Mouse (Mus musculus) ovary, postnatal 36 days (tissue): ENCODE results near the gene B3galt2.
"Not testable (repeated sequence)": the region's sequence is repeated elsewhere in the genome, so short reads cannot be mapped to it uniquely, and the experiment has no call there.

ENCODE experiments used
- DNase-seq: peaks from one replicate; pipeline ENCODE4 v3.0.0; 2022; ENCODE audit warnings: low spot score, mixed read lengths

B3galt2 gene

DNA sequence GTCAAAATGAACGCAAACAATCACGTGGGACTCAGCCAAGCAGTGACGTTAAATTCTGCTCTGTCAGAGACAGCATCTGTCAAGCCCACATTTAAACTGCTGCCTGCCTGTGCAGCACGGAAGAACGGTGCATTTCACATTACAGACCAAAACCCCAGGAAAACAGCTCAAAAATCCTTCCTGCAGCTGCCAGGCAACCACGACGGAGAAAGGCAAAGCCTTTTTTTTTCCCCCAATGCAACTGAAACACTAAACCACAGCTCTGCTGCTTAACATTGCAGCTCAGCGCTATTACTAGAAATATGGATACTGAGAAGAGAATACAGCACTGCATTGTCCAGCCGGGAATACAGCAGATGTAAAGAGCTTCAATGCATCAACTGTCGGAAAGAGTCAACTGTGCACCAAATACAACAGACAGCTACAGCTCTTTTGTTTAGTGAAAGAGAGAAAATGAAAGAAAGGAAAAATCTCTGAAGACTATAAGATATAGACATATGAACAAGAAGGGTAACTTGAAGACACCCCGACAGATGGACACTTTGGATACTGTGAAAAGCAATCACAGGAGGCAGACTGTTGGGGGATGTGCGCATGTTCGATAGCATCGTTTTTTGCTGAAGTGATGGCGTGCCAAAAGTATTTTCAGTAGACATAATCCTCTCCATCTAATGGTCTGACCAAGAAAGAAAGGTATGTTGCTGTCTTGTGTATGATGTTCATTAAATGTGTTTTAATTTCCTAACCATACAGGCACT is at the start of gene B3galt2:
TSS of gene B3galt2 (plus strand) at position 15 of the 758 bp plus-strand sequence.
- DNase-seq = peak; percentile 16

DNA sequence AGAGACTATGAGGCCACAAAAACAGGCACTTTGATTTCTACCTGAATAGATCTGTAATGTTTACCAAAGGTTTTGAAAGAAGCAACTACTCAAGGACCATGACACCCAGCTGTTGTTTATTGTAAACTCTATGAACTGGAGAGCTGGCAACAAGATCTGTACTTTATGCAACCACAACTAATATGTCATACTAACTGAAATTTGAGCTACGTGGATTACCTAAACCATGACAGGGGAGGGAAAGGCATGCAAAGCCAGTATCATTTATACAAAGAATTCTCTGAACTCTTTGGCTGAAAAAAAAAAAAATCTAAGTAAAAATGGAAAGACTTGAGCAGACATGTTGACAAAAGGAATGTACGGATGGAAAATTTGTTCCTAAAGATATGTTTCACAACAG is 43.6 kb upstream of the B3galt2 start:
- no peak for DNase-seq

DNA sequence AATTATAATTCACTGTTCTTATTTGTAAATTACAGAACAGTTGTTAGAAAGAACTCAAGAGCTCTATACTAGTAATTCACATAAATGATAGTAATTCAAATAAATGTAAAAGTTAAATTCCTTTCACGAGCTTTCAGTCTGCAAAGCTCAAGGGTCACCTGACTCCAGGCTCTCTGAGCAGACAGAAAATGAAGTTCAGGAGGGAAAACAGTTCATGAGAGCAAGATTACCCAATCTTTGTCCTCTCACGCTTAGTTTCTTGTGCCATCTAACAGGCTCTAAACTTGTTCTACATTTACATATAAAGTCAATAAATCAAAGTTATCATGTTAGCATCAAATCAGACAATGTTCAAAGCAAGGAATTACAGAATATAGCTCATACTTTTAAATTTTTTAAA is 31.6 kb upstream of the B3galt2 start:
- no peak for DNase-seq

DNA sequence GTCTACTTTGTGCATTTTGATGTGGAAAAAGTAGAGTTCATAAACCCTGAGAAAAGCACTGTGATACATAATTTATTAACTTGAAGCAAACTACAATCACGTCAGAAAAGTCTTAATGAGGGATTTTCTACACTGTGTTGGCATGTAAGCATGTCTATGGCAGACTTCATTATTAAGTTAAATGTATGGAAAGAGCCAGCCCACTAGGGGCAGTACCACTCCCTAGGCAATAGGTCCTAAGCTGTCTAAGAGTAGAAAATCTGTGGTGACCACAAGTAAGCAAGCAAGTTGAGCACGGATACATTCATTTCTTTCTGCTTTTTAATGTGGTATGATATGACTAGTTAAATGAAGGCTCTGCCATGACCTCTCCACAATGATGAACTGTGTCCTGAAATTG is 27.6 kb upstream of the B3galt2 start:
- DNase-seq = no peak

DNA sequence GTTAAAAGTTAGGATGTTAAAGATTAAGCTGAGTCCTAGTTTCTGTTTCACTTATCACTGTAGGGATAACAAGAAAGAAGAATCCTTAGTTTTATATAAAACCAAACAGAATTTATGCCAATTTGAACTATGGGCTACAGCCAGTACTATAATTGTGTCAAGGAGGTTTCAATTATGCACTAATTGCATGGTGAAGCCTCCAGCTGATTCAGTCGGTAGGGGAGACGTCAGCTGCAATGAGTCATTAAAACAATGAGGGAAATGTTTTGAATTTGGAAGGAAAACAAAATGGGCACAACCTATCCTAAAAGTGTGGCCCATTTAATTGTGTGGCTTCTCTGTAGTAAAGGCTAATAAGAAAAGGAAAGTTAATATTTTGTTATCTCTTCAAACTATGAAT is 20.7 kb upstream of the B3galt2 start:
- no peak for DNase-seq

DNA sequence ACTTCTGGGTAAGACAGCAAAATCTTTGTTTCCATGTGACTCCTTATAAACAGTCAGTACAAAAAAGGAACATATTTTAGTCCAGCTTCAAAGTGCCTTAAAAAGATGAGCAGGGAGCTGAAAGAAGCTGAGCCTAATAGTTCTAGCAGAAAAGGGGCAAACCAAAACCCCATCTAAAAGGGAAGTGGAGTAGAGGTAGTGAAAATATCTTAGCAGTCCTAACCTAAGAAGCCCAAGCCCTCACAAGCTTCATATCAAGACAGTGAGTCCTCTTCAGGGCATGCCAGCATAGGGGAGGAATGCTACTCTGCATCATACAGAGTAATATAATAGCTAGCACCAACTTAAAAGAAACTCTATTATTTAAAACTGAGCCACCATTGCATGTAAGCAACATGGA is 18.5 kb upstream of the B3galt2 start:
- no peak for DNase-seq

DNA sequence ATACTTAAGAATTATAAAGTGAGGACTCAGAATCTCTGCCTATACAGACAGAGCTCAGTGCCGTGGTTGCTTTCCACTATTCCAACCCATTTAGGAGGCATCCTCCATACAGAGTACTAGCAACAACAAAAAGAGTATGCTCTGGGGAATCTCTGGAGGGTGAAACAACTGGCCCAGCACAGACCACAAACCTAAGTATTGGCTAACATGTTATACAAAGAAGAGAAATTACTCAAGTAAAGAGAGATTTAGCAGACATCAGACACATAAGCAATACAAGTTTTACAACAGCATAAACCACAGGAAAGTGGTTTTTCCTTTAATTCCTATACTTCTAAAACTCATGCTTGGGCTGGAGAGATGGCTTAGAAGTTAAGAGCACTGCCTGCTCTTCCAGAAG is 17.8 kb upstream of the B3galt2 start:
- no peak for DNase-seq

DNA sequence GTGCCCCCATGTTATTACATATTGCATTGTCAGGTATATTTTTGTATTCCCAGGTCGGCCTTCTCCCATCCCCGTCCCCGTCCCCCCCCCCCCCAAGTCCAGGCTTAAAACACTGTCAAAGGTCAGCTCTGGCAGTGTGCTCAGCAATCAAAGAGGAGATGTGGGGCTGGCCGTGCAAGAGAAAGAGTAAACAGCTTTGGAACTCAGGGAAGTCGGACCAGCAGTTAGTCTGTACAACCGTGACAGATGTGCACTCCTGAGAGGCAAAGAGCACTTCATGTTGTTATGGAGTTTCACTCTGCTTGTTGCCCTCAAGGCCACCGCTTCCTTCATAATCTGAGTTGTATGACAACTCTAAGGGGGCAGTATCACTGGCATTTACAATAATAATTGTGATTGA is 9.1 kb upstream of the B3galt2 start:
- DNase-seq = no peak

DNA sequence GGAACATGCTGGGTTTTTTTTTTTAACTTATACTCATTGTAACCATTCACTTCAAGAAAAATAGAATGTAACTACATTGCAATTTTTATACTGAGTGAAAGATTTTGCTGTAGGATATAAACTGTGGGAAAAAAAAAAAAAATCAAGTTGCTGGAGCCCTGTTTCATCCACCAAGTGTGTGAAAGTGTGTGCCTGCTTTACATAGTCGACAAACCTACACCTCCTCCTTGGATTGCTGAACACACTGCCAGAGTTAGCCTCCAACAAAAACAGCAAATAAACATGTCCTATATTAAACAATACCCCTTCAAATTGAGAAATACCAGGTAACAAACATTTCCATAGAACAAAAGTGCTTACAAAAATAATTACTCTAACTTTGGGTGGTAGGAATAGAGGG is 8.1 kb upstream of the B3galt2 start:
- DNase-seq = no peak

DNA sequence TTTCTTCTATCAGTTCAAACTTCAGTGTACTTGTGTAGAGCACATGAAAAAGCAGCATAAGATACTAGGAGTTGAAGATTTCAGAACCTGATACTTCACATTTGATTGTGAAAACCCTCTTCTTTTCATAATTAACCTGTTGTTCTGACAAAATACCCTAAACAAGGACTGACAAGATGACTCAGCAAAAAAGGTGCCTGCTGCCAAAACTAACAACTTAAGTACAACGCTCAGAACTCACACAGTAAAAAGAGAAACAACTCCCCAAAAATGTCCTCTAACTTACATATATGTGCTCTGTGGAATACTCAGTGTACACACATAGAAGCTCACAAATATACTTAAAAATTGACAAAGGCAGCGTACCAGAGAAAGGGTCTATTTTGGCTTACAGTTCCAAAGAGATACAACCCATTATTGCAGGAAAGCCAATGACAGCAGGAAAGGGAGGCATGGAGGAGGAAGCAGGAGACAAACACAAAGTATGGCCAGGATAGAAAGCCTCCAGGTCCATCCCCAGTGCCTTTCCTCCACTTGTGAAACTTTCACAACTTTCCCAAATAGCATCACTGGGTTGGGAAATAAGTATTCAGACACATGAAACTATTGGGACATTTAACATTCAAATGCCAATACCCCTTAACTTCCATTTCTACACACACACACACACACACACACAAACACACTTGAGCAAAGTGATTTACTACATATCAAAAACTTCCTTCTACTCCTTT is 7.4 kb upstream of the B3galt2 start:
- DNase-seq = no peak

DNA sequence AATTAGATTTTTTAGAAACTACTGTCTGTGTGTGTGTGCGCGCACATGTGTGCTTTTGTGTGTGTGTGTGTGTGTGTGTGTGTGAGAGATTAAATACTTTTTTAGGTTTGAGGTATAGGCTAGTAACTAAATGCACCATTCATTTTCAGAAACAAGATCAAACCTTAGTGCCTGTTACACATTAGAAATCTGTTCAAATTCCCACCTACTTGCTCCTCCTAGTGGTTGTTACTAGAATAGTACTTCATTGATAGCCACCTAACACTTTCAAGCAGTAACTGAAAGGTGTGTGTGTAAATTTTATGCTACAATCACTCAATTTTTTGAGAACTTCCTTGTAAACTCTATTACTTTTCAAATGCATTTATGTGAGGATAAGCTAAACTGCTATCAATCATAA is 3.8 kb downstream of the B3galt2 start:
- no peak for DNase-seq

DNA sequence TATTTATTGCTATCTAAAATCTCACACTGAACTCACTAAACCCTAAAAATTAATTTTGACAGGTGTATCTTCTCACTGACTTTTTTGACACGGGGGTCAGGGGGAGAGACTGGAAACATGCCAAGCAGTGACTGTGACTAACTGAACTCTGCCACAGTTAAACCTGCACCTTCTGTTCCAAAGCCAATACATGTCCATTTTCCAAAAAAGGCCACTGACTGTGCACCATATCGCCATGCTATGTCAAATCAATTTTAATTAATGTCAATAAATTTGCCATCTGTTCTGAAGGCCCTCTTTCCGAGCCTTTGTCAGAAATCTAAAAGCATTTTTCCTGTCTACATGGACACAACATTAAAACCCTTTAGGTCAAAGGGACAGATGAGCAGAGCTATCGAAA is 4.9 kb downstream of the B3galt2 start:
- no peak for DNase-seq

DNA sequence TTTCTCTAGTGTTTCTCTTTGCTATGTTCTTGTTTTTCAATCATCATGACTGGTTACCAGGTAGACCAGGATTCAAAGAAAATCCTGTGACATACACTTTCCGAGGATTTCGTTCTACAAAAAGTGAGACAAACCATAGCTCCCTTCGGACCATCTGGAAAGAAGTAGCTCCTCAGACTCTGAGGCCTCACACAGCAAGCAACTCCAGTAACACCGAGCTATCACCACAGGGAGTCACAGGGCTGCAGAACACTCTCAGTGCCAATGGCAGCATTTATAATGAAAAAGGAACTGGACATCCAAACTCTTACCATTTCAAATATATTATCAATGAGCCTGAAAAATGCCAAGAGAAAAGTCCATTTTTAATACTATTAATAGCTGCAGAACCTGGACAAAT is 5.8 kb downstream of the B3galt2 start:
- DNase-seq = no peak

DNA sequence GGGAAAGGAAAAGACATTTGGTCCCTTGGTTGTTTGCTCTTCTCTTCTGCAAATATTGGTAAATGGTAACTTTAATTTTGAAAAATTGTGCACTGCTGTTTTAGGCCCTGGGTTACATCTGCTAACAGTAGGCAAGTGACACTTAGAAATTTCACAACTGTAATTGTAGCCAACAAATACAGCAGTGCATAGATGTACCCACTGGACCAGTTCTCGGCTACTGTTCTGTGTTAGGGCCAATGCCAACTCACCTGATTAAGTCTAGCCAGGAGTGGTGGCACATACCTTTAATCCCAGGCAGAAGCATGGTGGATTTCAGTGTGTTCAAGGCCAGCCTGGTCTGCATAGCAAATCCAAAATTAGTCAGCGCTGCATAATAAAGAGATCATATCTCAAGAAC is 9.9 kb downstream of the B3galt2 start:
- no peak for DNase-seq

DNA sequence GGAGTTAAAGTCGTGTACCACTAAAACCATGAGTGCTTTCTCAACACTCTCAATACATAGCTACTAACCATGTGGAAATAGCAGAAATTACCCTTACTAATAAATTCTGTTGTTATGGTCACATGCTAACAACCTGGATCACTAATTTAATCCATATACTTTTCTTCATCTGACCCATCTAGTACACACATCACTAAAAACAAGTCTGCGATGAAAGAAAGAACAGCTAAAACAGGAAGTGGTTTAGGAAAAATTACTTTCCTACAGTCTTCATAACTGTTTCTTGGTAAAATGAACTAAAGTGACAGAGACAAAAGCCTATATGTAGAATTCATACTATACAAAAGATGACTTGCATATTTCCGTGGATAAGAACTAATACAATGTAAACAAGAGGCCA is 13.2 kb downstream of the B3galt2 start:
- DNase-seq = no peak

DNA sequence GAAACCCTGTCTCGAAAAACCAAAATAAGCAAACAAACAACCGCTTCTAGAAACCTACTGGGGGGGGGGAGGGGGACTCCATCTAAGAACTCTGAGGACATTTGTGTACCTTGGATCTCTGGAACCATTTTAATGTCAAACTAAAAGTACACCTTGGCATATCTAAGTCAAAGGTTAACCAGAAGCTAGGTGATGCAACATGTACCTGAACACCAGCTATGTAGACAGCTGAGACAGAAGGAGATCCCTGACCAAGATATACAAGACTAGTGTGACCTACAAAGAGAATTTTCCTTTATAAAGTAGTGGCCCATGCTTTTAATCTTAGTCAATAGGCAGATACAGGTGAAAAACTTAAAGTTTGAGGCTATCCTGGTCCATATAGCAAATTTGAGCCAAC is 22.7 kb downstream of the B3galt2 start:
- no peak for DNase-seq

DNA sequence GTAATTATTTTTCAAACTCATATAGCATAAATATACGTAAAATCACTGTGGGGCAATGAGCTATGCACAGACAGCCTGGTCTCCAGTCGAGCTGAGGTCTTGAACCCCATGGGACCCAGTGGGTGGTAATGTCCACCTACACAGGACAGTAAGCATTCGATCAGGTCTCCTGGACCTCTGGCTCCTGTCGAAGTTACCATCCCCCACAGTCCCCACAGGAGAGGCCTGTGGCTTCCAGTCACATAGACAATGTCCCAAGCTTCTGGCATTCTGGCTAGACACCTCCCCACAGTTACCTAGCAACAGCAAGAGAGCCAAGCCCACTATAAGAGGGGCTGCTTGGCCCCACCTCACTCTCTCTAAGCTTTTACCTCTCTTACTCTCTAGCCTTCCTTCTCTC is 24.3 kb downstream of the B3galt2 start:
- not testable (repeated sequence) for DNase-seq

DNA sequence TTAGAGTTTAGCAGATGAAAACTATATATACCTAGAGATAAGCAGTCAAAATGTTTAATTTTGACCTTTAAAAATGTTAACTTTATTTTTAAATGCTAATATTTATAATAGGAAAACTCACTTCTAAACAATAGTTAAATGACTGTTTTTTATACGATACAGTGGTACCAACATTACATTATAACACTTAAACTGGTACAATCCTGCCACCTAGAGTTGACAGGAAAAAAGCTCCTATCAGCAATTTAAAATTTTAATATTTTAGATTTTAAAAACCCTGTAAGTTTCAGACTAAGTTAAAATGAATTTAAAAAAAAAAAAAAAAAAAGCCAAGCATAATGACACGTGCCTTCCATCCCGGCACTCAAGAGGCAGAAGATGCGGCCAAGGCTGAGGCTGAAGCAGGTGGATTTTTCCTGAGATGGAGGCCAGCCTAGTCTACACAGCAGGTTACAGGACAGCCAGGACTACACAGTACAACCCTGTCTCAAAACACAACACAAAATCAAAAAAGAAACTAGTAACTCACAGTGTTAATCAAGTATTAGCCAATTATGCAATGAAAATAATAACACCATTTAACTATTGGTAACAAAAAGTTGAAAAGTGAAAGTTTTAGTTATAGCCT is 35.4 kb downstream of the B3galt2 start:
- DNase-seq = no peak

DNA sequence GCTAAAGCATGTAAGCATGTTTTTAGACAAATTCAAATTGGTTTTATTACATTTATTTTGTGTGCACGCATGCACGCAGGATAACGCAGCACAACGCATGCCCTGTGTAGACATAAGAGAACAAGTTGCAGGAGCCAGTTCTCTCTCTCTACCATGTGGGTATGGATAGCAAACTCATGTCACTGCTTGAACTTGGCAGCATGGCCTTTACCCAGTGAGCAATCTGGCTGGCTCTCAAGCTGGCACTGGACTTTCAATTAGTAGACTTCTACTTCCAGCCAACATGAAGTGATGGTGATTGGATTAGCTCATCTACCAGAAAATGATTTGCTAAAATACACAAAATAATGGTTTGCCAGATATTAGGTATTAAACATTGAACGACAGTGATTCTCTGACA is 40.6 kb downstream of the B3galt2 start:
- DNase-seq = no peak

DNA sequence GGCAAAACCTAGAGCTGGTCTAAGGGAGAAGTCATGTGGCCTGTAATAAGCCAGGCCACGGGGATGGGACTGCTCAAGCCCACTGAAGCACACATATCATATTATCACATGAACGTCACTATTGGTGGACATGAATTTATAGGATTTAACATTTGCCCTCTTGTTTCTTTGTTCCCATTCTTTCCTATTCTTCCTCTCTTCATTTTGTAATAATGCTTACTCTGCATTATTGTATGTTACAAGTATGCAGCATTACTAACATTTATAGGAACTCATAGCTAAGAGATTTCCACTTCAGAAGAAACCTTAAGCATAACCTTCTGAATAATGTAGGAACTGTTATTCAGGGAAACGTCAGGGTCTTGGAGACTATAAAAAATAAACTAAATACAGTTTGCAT is 44.4 kb downstream of the B3galt2 start:
- DNase-seq = no peak

DNA sequence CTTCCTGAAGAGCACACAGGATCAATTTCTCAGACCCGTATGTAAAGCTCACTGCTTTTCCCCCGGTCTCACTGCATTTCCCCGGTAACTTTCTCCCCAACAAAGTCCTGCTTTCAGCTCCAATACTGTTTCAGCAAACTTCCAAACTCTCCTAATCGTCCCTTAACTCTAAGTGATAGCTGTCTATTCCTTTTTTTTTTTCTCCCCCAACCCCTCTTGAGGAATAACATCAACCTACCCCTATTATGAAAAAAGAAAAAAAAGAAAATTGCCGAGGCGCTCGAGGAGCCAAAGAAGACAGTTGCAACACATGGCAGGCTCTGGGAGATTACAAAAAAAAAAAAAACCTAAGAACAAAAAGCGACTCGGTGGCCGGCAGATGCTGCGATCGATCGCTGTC is 61.3 kb downstream of the B3galt2 start:
- no peak for DNase-seq

DNA sequence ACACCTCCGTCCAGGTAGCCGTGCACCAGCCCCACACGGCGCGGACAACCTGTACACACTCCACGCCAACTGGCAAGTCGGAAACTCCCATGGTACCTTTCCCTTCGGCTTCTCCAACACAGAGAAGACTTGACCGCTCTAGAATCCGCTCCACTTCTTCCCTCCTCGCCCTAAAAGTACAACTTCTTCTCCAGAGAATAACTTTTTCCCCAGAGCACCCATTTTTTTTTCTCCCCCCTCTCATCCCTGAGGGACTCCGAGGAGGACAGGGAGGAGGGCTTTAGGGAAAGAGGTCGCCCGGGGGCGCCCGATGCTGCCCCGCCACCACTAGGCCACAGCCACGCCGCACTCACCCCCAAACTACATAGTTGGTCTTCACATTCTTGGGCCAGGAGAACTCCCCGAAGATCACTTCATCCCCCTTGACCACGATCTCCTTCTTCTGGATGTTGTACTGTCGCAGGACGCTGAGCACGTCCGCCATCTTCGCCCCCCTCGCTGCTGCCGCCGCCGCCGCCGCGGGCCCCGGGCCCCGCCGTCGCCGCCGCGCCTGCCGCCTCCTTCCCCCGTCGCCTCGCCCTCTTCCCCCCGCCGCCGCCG is 61.8 kb downstream of the B3galt2 start:
- DNase-seq = no peak

DNA sequence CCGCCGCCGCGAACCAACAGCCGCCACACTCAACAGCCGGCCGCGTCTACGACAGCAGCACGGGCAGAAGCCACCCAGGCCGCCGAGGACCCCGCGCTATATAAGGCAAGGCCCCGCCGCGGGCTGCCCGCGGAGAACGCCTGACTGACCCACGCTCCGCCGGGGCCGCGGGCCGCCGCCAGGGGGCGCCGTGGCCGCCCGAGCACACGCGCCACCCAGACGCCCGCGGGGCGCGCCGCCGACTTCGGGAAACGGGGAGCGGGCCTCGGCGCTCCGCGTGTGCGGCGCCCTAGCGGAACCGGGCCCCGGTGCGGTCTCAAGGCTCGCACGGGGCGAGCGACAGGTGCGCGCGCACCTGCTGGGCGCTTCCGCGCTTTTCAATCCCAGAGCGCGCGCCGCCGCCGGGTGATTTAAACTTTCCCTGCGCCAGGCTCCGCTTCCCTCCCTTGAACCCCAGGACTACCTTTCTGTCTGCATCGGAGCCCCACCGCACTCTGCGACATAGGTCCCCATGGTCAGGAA is 62.3 kb downstream of the B3galt2 start, which contains the start of gene Cdc73:
TSS of gene Cdc73 (minus strand) at position 153 of the 522 bp plus-strand sequence.
- DNase-seq = peak; percentile 93
